Mouse (Mus musculus): ENCODE results near the gene Sgk1. TPM values are rescaled to one million over a fixed set of nuclear protein-coding genes. Genes with fewer than 3 reads are reported as not detected.

Gene Sgk1
- total RNA-seq, 2 experiments from 2014 or later, result 158 to 195 TPM

DNA sequence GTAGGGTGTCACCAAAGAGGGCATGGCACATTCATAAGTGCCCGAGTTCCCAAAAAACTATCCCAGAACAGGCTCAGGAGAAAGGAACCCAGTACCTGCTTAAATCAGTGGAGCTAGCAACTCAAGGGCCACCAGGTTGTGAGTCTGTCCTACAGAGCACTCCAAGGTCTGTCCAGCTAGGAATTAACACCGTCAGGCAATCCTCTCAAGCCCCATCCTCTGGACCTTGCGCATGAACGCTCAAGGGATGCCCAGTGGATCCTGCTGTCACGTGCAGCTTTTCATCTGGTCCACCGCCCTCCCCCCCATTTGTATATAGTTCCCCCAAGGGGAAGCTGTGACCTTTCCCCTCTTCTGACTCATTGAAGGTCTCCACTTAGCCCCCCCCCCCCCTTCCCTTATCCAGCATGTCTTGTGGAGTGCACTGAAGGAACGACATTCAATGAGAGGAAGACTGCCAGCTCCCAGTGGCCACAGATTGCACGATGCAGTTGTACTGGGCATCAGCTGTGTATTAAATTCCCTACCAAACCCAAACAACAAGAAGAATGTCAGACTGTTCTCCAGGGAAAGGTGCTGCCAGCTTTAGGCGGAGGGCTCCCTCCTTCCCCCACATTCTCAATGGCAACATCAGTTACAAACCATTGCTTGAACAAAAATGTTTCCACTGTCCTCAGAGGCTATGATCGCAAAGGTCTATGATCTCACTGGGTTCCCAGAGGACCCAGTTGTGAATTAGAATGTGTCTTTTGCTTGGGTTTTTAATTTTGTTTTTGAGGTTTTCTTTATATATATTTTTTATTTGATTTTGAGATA, 118.7 kb downstream of the Sgk1 start:
- DNase-seq, result peak; percentile 36

DNA sequence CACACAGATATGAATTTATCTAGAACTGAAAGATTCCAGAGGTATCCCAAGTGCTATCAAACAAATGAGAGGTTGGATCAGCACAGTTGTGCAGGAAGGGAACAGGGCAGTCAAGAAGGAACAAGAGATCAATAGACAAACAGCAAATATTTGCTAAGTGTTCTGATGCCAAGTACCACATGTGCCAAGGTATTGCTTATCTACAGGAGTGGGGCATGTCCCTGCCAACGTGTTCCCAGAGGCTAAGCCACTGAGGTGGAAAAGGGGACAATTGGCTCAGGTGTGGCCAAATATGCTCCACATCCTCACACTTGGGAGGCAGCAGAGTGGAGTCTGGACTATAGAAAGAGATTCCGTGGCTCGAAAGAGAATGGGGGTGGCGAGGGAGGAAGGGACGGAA, 119.6 kb downstream of the Sgk1 start:
- DNase-seq, result no peak

DNA sequence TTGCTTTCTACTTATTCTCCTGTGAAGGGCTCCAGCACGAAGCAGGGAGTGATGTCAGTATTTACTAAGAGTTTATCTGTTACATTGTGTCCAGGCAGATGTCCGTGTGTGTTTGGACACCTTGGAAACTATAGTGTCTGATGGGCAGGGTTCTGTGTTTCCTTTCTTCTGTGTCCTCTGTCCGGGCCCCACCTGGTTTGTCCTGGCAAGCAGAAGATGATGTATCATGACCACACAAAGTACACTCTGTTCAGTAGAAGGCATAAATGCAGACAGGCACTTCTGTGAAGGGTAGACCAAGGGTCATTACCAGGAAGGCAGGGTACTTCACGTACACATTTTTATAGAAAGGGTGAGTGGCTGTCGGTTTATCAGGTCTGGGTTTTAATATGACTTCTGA, 122.8 kb downstream of the Sgk1 start:
- DNase-seq, result no peak

DNA sequence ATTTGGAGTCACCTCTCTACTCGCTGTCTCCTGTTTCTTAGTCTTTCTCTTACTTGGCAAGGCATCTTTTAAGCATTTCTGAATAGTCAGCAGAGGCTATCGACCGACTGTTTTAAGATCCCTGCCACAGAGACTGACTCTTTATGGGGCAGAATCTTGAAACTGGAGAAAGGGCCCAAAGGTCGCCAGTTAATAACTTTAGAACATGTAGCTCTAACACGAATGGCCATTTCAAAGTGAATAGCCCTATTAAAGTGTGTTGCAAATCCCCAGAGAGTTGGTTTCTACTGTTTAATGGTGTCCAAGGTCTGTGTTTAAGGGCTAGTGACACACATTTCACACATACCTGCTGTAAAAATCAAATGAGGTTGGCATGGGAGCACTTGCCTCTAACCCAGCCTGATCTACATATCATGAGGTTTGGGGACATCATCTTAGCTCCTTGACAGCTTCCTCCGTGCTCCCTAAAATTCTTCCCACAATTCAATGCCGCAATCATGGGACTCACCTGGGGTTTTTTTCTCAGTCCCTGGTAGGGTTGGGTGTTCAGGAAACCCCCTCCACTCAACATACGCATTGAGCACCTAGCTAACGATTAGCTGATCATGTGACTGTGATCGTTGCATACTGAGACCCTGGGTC, 125.3 kb downstream of the Sgk1 start:
- DNase-seq, result no peak

DNA sequence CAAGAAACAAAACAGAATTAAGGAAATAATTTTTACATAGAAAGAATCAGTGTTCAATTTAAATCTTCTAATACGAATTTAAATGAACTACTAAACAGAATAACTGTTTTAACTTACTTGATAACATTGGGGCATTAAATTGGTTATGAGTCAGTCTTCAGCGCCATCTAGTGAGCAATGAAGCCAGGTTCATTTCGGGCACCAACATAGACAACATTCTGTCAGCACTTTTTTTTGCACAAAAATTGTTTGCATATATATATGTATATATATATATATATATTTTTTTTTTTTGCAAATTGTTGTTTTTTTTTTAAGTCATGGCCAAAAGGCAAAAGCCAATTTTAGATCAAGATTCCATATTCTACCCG, 125.8 kb downstream of the Sgk1 start:
- DNase-seq, result no peak

DNA sequence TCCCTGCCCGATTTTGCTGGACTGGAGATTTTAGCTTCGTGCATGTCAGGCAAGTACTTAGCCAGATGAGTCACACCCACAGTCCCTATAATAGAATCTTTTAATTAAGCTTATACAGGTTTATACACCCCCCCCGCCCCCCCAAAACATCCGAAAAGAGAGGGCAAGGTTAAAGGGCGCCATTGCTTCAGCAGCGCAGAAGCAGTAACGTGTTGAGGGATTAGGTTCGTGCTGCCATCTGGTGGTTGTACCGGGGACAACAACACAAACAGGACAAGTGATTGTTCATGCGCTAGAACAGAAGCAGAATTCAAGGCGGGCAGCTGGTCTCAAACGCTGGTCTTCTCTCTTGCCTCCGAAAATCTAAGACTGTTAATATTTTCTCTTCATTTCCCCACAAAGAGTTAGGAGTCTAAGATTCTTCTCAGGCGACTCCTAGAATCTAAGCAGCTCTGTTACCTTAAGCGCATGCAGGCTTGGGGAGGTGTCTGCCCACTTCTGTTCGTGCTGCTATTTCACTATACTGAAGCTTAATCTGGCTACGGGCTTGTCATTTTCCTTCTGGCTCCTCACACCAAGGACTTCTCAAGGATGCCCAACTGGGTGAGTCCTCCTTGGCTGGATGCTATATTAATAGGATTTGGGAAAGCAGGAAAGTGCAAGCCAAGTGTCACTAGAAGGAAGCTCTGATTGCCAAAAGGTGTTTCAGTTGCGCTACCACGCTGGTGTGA, 128.3 kb downstream of the Sgk1 start:
- DNase-seq, result no peak

DNA sequence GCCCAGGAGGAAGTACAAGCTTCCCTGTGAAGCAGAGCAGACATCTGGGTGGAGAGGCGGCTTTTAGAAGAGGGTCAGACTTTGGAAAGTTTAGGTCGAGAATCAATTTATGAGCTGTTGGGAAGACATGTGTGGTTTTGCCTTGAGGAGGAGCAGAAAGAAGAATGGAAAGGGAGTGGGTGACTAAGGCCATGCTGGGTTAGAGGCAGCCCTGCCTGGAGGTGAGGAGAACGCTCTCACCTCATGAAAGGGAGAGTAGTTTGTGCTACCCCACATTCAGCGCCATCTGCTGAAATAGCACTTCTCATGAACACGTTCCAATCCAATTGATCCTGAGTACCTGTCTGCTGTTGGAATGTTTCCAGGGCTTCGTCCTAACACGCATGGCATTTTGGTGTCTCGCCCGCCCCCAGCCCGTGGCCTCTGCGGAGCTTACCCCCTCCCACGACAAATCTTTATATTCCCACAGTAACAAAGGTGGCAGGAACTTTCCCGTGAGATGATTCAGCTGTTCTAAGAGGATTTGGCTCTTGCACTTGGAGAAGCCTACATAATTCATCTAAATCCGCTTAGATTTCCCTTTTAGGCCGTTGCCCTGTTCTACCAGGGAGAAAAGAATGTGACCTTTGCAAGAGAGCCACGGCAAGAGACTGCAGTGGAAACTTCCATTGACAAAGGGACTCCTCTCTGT, 135.6 kb downstream of the Sgk1 start:
- DNase-seq, result no peak

DNA sequence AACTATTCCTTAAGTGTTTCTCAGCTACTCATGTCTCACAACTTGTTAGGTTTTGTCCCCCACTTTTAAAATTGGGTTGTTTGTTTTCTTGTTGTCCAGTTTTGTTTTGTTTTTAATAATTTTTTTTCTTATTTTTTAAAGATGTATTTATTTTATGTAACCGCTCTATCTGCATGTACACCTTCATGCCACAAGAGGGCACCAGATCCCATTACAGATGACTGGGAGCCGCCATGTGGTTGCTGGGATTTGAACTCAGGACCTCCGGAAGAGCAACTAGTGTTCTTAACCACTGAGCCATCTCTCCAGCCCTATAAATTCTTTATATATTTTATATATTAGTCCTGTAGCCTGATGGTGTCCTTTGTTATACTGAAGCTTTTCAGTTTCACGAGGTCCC, 136.6 kb downstream of the Sgk1 start:
- DNase-seq, result no peak

DNA sequence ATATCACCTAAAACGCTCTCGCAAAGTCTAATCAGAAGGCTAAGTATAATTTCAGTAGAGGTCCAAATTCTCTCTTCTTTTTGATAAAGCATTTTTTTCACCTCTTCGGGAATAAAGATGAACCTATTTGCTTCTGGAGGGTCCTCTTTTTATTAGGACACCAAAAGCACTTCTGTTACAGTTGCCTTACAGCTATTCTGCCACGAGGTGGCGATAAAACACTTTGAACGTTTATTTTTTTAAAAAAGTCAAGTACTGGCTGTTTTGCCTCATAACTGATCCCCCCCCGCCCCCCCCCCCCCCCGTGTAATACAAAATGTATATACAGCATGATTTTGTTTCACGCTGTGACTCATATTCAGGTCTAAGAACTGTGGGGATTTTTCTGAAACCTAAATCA, 152.3 kb downstream of the Sgk1 start:
- no peak for DNase-seq

DNA sequence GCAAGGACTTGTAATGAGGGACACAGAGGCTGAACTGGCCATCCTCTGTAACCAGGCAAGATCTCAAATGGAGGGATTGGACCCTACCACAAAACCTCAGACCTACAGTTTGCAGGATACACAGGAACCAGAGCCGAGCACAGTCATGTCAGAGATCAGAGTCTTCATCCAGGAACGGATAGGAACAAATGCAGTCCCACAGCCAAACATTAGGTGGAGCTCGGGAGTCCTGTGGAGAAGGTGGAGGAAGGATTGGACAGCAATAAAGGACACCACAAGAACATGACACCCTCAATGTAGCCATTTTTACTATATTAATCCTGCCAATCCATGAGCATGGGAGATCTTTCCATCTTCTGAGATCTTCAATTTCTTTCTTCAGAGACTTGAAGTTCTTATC, 154.3 kb downstream of the Sgk1 start:
- peak; percentile 22 for DNase-seq

Other genes starting within 250 kb of the Sgk1 start
- not detected for gene 4930444G20Rik, start 185.9 kb downstream of the Sgk1 start, total RNA-seq (2021)

All from gastrocnemius, postnatal 25 days (tissue).